In genomic region chr10:102835814-102836213, GRCm38 (mm10) we compare ENCODE assay signal across 11 mouse cellular contexts.
DNase-seq lines count a peak whose midpoint lies in the region; TF ChIP-seq lines count a peak whose summit lies in the region.
"Had no signal": no experiment of that assay in that cellular context is flagged by ENCODE, and none has a peak within 500 bp of the region (broad histone marks: within the 10 kb centered on the region; RNA-seq: fewer than 3 reads in every experiment).

No protein-coding gene starts in this region.

- H3K4me3 ChIP-seq in kidney, adult 2 months (ENCODE audit: insufficient read depth, low read depth, low read length), result no peak overlapping the region
- H3K4me3 ChIP-seq: embryonic facial prominence, embryonic 12.5 days; hindbrain, embryonic 13.5 days had no signal

- no peaks in the 10 kb centered on the region for H3K36me3 ChIP-seq in kidney, adult 2 months (ENCODE audit: control insufficient read depth, insufficient read depth, low read length)
- H3K36me3 ChIP-seq: embryonic facial prominence, embryonic 12.5 days; hindbrain, embryonic 13.5 days had no signal

- 0 out of 2 replicates have a peak, but pooled peaks have one; percentile 21 for TF ChIP-seq CTCF in kidney, adult 2 months (conservative IDR thresholded peaks at IDR 0.05; ENCODE audit: insufficient read depth, insufficient read length, low read depth, low read length)

- WGBS in kidney, adult 2 months, result 36% methylated on average over 1 of the region's 1 CpGs

- peak; percentile 15 for DNase-seq in kidney, adult 2 months
- DNase-seq in kidney, adult 18-20 months, result no peak
- DNase-seq in 3T3-L1 (ENCODE audit: low read depth, low spot score), result peak; percentile 11
- DNase-seq in A20 (ENCODE audit: low read depth, low spot score), result peak; percentile 43
- peak; percentile 32 for DNase-seq in embryo, embryonic 10 days (ENCODE audit: low spot score)
- no peak for DNase-seq in ovary, adult 18-20 months (ENCODE audit: low spot score)
- DNase-seq in cerebellum, adult 11-12 months, result no peak
- DNase-seq: layer of hippocampus, adult 9-11 months; lung, adult 2 months had no signal

- no peaks in the 10 kb centered on the region for H3K4me1 ChIP-seq in kidney, adult 2 months (ENCODE audit: control insufficient read depth, insufficient read depth, low read length)
- H3K4me1 ChIP-seq: embryonic facial prominence, embryonic 12.5 days; hindbrain, embryonic 13.5 days had no signal

- H3K27me3 ChIP-seq in kidney, adult 2 months (replicated peaks; ENCODE audit: control insufficient read depth, insufficient read depth, low read length), result no peaks in the 10 kb centered on the region
- H3K27me3 ChIP-seq: embryonic facial prominence, embryonic 12.5 days; hindbrain, embryonic 13.5 days had no signal

- H3K27ac ChIP-seq in kidney, adult 2 months (ENCODE audit: insufficient read depth, low read depth, low read length), result no peak overlapping the region
- H3K27ac ChIP-seq: embryonic facial prominence, embryonic 12.5 days; hindbrain, embryonic 13.5 days had no signal

- TF ChIP-seq POLR2A in kidney, adult 2 months (IDR thresholded peaks at IDR 0.05; ENCODE audit: low read depth, low read length), result no peak

Comparison
In these comparisons a context has a peak if more than half of its experiments do, and no peak if none do; other contexts are left out.
1. DNase-seq: peak in kidney, adult 2 months (single experiment), 3T3-L1 (single experiment), A20 (single experiment) and embryo, embryonic 10 days (single experiment); none in kidney, adult 18-20 months (single experiment), ovary, adult 18-20 months (single experiment) and cerebellum, adult 11-12 months (single experiment).